Mouse (Mus musculus) lung, adult 2 months (tissue): Measurements from ENCODE around the gene Rpl5.

Experiments
- CTCF ChIP-seq: fragments of 200-500 bp; IDR thresholded peaks from 2 replicates; pipeline ENCODE4 v1.5.1; 2011; ENCODE audit warnings: mild to moderate bottlenecking, low read length, control low read depth; ENCODE audit not compliant: insufficient read depth
- POLR2A ChIP-seq: fragments of 200-500 bp; IDR thresholded peaks from 2 replicates; pipeline ENCODE4 v1.6.1; 2011; ENCODE audit warnings: low read depth, mild to moderate bottlenecking, control low read depth, low read length, borderline replicate concordance; ENCODE audit errors: extremely low read depth

- no peak for TF ChIP-seq CTCF
- no peak for TF ChIP-seq POLR2A
Observed at GRCm38 (mm10) chr5:107896265-107896664, 4.0 kb upstream of the Rpl5 start.
